Mouse (Mus musculus): ENCODE measurements around the gene Saa1. TPM values are rescaled to one million over a fixed set of nuclear protein-coding genes. Genes with fewer than 3 reads are reported as not detected.
"Not testable (repeated sequence)": the region's sequence is repeated elsewhere in the genome, so short reads cannot be mapped to it uniquely, and the experiment has no call there.

The Saa1 gene
- polyA plus RNA-seq (2016; fragmentation: Nextera tagmentation; extraction: Ambion mirVana): not detected in 2 replicates

DNA sequence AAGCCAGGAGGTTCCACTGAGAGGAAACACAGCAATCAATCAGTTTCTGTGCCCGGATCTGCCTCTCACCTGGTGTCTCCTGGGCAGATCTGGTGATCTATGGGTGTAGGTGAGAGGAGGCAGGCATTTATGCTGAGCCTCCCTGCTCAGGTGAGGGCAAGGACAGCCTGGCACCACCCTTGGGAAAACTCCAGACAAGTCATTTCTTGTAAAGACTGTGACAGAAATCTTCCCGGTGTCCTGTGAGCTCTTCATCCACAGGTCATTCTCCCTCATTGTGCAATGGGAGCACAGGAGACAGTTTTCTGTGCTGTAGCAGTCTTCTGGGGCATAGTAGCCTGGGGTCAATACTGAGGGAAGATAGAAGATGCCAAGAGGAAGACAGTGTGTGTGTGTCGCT lies at the start of gene Saa1:
Gene Saa1, minus strand, starts transcription at position 101 of the 400 bp plus-strand sequence.
- not testable (repeated sequence) for H3K4me2 ChIP-seq; H3K4me3 ChIP-seq; H3K9ac ChIP-seq; H3K36me3 ChIP-seq; H3K27ac ChIP-seq (ENCODE audit: poor library complexity, severe bottlenecking); H3K9me3 ChIP-seq (replicated peaks); H3K4me1 ChIP-seq (replicated peaks); ATAC-seq (ENCODE audit: insufficient number of reproducible peaks, low FRiP score); H3K27me3 ChIP-seq (replicated peaks)
- WGBS: 67% methylated on average over 3 of the region's 3 CpGs

DNA sequence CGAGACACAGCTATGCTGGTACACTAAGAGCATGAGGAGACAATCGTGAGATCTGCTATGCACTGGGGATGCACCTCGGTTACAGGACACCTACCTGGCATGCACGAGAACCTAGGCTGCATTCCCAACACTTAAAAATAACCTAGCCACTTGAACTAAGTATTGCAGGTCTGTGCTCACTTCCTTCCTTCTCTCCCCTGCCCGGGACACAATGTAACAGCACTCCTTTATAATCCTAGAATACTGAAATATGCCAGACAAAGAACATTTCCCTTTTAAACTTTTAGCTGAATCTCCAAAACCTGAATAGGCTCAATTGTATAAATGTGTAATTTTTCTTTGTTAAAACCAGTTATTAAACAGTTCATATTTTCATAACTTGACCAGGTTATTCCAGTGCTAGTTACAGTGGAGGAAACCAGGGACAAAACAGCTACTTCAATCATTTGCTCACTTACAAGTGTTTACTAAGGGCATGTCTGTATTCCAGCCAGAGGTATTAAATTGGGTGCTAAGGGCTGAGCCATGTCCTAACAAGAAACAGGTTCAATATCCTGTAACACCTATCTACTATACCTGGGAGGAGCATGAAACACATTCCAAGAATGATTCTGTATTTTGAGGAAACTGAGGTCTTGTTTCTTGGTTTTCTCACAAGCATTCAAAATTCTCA lies 46.5 kb upstream of the Saa1 start:
- no peak overlapping the region for H3K27ac ChIP-seq (ENCODE audit: poor library complexity, severe bottlenecking)
- ATAC-seq (ENCODE audit: insufficient number of reproducible peaks, low FRiP score): no peak
- H3K36me3 ChIP-seq: peaks cover 39% of the 10 kb centered on the region

DNA sequence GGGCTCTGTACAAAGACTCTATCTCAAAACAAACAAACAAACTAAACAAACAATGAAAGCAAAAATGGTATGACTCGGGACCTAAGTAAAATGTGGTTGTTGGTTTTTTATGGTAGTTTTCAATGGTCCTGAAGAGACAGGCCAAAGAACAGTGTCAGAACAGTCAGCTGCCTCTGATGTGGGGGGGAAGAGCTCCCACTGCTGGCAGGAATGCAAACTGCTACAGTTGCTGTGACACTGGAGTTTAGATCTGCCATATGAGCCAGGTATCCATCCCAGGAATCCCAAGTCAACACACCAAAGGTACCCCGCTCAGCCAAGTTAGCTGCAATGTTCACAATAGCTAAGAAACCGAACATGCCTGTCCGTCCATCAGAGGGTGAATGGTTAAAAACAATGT lies 27.9 kb upstream of the Saa1 start:
- WGBS: 47% methylated on average over 4 of the region's 4 CpGs
- Histone ChIP-seq H3K4me3 (no peak overlapping the region), H3K27me3 (replicated peaks) (no peaks in the 10 kb centered on the region), H3K4me2 (no peak overlapping the region), H3K9me3 (replicated peaks) (no peaks in the 10 kb centered on the region), H3K9ac (no peak overlapping the region), H3K27ac (ENCODE audit: poor library complexity, severe bottlenecking) (no peak overlapping the region), H3K36me3 (peaks cover 79% of the 10 kb centered on the region), H3K4me1 (replicated peaks) (no peaks in the 10 kb centered on the region)
- ATAC-seq (ENCODE audit: insufficient number of reproducible peaks, low FRiP score): no peak

More for the DNA sequence above, 46.5 kb upstream of the Saa1 start:
- Histone ChIP-seq H3K9me3 (replicated peaks) (no peaks in the 10 kb centered on the region), H3K4me3 (no peak overlapping the region), H3K27me3 (replicated peaks) (no peaks in the 10 kb centered on the region), H3K4me1 (replicated peaks) (no peaks in the 10 kb centered on the region), H3K9ac (no peak overlapping the region), H3K4me2 (no peak overlapping the region)
- 78% methylated on average over 5 of the region's 5 CpGs for WGBS

DNA sequence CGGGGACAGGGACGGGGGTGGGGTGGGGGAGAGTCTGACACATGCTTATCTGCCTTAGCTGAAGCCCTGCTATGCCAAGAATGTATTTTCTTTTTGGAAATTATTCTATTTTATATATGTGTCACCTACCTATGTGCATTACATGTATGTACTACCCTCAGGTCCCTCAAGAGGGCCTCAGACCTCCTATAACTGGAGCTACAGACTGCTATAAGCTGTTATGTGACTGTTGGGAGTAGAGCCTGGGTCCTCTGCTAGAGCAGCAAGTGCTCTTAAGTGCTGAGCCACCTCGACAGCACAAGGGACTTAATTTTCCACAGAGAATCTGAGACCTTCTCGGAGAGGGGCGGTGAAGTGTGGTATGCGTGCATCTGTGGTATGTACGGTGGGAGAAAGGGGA lies 25.7 kb upstream of the Saa1 start:
- no peaks in the 10 kb centered on the region for H3K9me3 ChIP-seq (replicated peaks)
- no peak overlapping the region for H3K4me3 ChIP-seq
- no peak overlapping the region for H3K4me2 ChIP-seq
- WGBS: 91% methylated on average over 7 of the region's 7 CpGs
- H3K36me3 ChIP-seq: peaks cover 78% of the 10 kb centered on the region
- H3K27ac ChIP-seq (ENCODE audit: poor library complexity, severe bottlenecking): no peak overlapping the region
- H3K4me1 ChIP-seq (replicated peaks): no peaks in the 10 kb centered on the region
- H3K9ac ChIP-seq: no peak overlapping the region
- no peaks in the 10 kb centered on the region for H3K27me3 ChIP-seq (replicated peaks)
- no peak for ATAC-seq (ENCODE audit: insufficient number of reproducible peaks, low FRiP score)

DNA sequence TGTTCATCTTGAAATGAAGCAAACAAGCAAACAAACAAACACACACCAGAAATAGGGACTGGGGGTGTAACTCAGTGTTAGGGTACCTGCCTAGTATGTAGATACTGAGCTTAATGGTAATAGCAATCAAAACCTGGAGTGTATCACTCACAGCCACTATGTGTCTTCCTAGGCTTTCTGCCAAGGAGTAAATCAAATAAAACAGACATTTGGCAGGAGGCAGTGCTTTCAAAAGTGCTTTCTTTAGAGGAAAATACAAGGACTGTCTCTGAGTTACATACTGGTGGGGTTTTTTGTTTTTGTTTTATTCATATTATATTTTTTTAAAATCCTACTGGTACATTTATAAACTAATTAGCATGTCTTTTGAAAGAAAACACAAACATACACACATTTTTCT lies 24.6 kb upstream of the Saa1 start:
- Histone ChIP-seq H3K4me2 (no peak overlapping the region), H3K27ac (ENCODE audit: poor library complexity, severe bottlenecking) (no peak overlapping the region), H3K9ac (no peak overlapping the region), H3K36me3 (peaks cover 81% of the 10 kb centered on the region), H3K4me1 (replicated peaks) (no peaks in the 10 kb centered on the region), H3K4me3 (no peak overlapping the region), H3K9me3 (replicated peaks) (no peaks in the 10 kb centered on the region), H3K27me3 (replicated peaks) (no peaks in the 10 kb centered on the region)
- ATAC-seq (ENCODE audit: insufficient number of reproducible peaks, low FRiP score): no peak

DNA sequence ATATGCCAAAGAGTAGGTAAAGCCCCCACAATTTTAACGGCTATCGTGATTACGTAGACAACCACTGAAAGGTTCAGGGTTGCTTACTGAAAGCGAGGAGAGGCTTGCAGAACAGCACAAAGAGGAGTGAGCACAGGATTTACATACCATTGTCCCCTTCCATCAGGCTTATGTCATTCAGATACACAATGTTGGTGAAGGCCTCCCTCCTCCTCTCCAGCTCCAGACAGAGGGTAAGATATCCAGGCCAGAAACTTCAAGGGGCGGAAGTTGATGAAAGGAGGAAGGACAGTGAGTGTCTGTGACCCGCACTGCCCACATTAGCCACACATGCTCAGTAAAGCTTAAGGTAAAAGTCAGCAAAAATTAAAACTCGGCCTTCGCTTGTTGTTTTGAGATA lies 21.9 kb upstream of the Saa1 start:
- no peak for ATAC-seq (ENCODE audit: insufficient number of reproducible peaks, low FRiP score)
- H3K9ac ChIP-seq: no peak overlapping the region
- peaks cover 82% of the 10 kb centered on the region for H3K36me3 ChIP-seq
- H3K27me3 ChIP-seq (replicated peaks): no peaks in the 10 kb centered on the region
- no peaks in the 10 kb centered on the region for H3K4me1 ChIP-seq (replicated peaks)
- H3K4me3 ChIP-seq: no peak overlapping the region
- WGBS: 88% methylated on average over 8 of the region's 8 CpGs
- H3K9me3 ChIP-seq (replicated peaks): no peaks in the 10 kb centered on the region
- H3K4me2 ChIP-seq: no peak overlapping the region
- no peak overlapping the region for H3K27ac ChIP-seq (ENCODE audit: poor library complexity, severe bottlenecking)

DNA sequence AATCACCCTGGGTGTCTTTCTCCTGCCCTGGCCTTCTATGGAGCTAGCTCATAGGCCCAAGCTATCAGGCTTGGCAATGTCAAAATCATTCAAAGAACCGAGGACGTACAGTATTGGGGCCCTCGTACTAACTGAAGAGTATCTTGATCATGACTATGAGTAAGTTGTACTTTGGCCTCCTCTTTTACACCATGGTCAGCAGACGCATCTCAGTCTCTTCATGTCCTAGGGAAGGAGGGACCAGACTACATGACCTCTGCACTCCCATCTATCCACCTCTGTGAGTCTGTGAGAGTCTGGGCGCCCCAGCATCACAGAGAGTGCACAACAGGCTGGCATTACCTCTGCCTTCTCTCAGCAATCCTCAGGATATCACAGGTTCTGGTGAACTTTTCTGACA lies 19.8 kb upstream of the Saa1 start:
- 93% methylated on average over 5 of the region's 5 CpGs for WGBS
- H3K27me3 ChIP-seq (replicated peaks): no peaks in the 10 kb centered on the region
- no peaks in the 10 kb centered on the region for H3K9me3 ChIP-seq (replicated peaks)
- ATAC-seq (ENCODE audit: insufficient number of reproducible peaks, low FRiP score): no peak
- H3K27ac ChIP-seq (ENCODE audit: poor library complexity, severe bottlenecking): no peak overlapping the region
- H3K4me3 ChIP-seq: no peak overlapping the region
- no peaks in the 10 kb centered on the region for H3K4me1 ChIP-seq (replicated peaks)
- H3K4me2 ChIP-seq: no peak overlapping the region
- H3K36me3 ChIP-seq: peaks cover 74% of the 10 kb centered on the region
- H3K9ac ChIP-seq: 0 out of 2 replicates have a peak overlapping the region, but pooled peaks have one; percentile 5

DNA sequence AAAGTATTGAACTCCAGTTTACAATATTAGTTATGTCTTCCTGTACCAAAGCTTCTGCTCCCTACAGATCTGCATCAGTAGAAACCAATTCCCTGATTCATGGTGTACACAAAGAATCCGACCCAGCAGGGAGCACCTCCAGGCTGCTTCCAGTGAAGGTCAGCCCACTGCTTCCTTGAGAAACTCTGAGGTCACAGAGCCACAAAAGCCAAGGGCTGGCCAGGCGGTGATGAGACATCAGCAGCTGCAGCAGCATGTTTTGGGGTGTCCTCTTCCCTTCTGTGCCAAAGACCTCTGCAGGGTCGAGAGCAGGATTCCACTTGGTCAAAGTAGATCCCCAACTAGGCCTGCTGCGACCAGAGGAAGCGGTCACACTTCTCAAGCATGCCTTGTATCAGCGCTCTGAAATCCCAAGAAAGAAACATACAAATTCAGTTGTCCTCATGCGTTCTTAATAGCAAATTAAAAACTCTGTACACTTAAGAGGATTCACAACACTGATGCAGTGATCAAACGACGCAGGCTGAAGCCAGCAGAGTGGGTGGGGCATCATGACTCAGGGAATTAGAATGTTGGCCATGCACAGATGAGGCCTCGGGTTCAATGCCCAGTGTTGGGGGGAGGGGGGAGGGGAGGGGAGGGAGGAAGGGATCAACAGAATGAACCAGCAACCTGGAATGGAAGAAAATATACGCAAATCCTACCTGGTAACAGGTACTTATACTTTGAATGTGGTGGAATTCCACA lies 18.4 kb upstream of the Saa1 start:
- Histone ChIP-seq H3K4me3 (no peak overlapping the region), H3K9me3 (replicated peaks) (no peaks in the 10 kb centered on the region), H3K4me2 (no peak overlapping the region), H3K27me3 (replicated peaks) (no peaks in the 10 kb centered on the region), H3K4me1 (replicated peaks) (no peaks in the 10 kb centered on the region), H3K27ac (ENCODE audit: poor library complexity, severe bottlenecking) (no peak overlapping the region), H3K9ac (no peak overlapping the region), H3K36me3 (peaks cover 64% of the 10 kb centered on the region)
- 72% methylated on average over 11 of the region's 11 CpGs for WGBS
- no peak for ATAC-seq (ENCODE audit: insufficient number of reproducible peaks, low FRiP score)

DNA sequence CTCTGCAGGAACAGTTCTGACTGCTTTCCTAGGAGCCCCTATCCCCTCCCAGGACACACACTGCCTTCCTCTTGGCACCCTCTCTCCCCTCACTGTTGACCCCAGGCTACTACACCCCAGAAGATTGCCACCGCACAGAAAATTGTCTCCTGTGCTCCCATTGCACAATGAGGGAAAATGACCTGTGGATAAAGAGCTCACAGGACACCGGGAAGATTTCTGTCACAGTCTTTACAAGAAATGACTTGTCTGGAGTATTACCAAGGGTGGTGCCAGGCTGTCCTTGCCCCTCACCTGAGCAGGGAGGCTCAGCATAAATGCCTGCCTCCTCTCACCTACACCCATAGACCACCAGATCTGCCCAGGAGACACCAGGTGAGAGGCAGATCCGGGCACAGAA lies 8.7 kb upstream of the Saa1 start, which contains the start of gene Saa2:
Gene Saa2, plus strand, starts transcription at position 301 of the 400 bp plus-strand sequence.
- H3K9ac ChIP-seq: no peak within 1 kb of the TSS
- H3K36me3 ChIP-seq: no peaks in the 10 kb centered on the region
- no peak within 1 kb of the TSS for H3K4me2 ChIP-seq
- H3K9me3 ChIP-seq (replicated peaks): no peaks in the 10 kb centered on the region
- ATAC-seq (ENCODE audit: insufficient number of reproducible peaks, low FRiP score): no peak
- H3K27ac ChIP-seq (ENCODE audit: poor library complexity, severe bottlenecking): no peak within 1 kb of the TSS
- no peak within 1 kb of the TSS for H3K4me3 ChIP-seq
- peaks cover 3% of the 10 kb centered on the region; the same call in 1 of the 2 replicates for H3K4me1 ChIP-seq (replicated peaks)
- 0 out of 2 replicates have a peak, but pooled peaks cover 4% of the 10 kb centered on the region for H3K27me3 ChIP-seq (replicated peaks)
- 67% methylated on average over 3 of the region's 3 CpGs for WGBS

DNA sequence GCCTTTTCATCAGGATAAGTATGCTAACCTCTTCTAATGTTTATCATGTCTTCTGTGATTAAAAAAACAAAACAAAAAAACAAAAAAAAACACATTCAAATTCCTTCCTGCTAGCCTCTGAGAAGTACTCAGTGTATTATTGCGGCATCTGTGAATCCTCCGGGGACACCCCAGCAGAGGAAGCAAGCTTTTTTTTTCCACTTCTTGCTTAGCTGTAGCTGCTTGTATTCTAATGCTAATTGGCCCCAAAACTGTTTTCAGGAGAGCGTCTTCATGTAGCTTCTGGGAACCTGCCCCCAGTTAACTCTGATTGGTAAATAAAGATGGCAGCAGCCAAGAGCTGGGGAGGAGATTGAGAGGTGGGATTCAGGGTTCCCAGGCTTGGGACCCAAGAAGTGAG lies 5.7 kb upstream of the Saa1 start:
- no peak overlapping the region for H3K4me2 ChIP-seq
- no peak for ATAC-seq (ENCODE audit: insufficient number of reproducible peaks, low FRiP score)
- no peak overlapping the region for H3K9ac ChIP-seq
- no peaks in the 10 kb centered on the region for H3K9me3 ChIP-seq (replicated peaks)
- peaks cover 3% of the 10 kb centered on the region; the same call in 1 of the 2 replicates for H3K4me1 ChIP-seq (replicated peaks)
- H3K27me3 ChIP-seq (replicated peaks): 0 out of 2 replicates have a peak, but pooled peaks cover 4% of the 10 kb centered on the region
- no peak overlapping the region for H3K27ac ChIP-seq (ENCODE audit: poor library complexity, severe bottlenecking)
- WGBS: 66% methylated on average over 3 of the region's 3 CpGs
- H3K4me3 ChIP-seq: no peak overlapping the region
- H3K36me3 ChIP-seq: no peaks in the 10 kb centered on the region

DNA sequence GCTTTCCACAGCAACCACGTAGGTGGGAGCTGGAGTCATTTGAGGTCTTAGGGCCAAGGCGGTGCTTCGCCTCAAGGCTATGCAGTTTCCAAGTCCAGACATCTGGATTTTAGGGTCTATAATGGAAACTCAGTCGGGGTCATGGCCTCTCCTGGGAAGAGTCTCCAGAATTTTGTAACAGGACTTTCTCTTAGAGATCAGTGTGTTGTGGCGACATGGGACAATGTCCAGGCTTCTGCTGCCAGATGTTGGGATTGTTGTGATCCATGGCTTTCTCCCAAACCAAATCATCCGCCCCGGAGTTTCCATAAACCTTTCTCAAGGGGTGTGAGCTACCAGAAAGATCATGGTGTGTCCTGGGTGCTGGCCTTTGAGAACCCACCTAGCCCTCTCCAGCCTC lies 3.6 kb upstream of the Saa1 start:
- no peak overlapping the region for H3K4me2 ChIP-seq

More for the DNA sequence above, 3.6 kb upstream of the Saa1 start:
- ATAC-seq (ENCODE audit: insufficient number of reproducible peaks, low FRiP score): no peak
- Histone ChIP-seq H3K4me3 (no peak overlapping the region), H3K9ac (no peak overlapping the region), H3K27me3 (replicated peaks) (0 out of 2 replicates have a peak, but pooled peaks cover under 1% of the 10 kb centered on the region), H3K9me3 (replicated peaks) (no peaks in the 10 kb centered on the region), H3K27ac (ENCODE audit: poor library complexity, severe bottlenecking) (no peak overlapping the region), H3K36me3 (no peaks in the 10 kb centered on the region), H3K4me1 (replicated peaks) (peaks cover 3% of the 10 kb centered on the region; the same call in 1 of the 2 replicates)
- 85% methylated on average over 7 of the region's 7 CpGs for WGBS
